Mouse (Mus musculus) embryonic facial prominence, embryonic 13.5 days (tissue): ENCODE results near the gene Aph1a. TPM values are rescaled to one million over a fixed set of nuclear protein-coding genes. Genes with fewer than 3 reads are reported as not detected.
"Not testable (repeated sequence)": the region's sequence is repeated elsewhere in the genome, so short reads cannot be mapped to it uniquely, and the experiment has no call there.

Experiments used
- ATAC-seq: fragments of 200-750 bp; cut with Nextera tagmentation; 2 replicates; pipeline ENCODE4 v1.8.0; 2017; ENCODE audit warnings: low read depth; ENCODE audit not compliant: insufficient number of reproducible peaks, insufficient read depth, low FRiP score, low TSS enrichment
- H3K27ac ChIP-seq: fragments of 300-500 bp; sonication (generic); 2 replicates; pipeline ENCODE4 v1.5.1; 2015; ENCODE audit warnings: moderate library complexity, mild to moderate bottlenecking, inconsistent platforms
- H3K27me3 ChIP-seq: fragments of 300-500 bp; sonication (generic); 2 replicates; pipeline ENCODE4 v1.6.1; 2015; ENCODE audit warnings: mild to moderate bottlenecking, inconsistent platforms
- H3K36me3 ChIP-seq: fragments of 300-500 bp; sonication (generic); 2 replicates; pipeline ENCODE4 v1.6.1; 2015; ENCODE audit warnings: mild to moderate bottlenecking, inconsistent platforms
- H3K4me1 ChIP-seq: fragments of 300-500 bp; sonication (generic); 2 replicates; pipeline ENCODE4 v1.6.1; 2015; ENCODE audit warnings: inconsistent platforms
- H3K4me2 ChIP-seq: fragments of 300-500 bp; sonication (generic); 2 replicates; pipeline ENCODE4 v1.6.1; 2015; ENCODE audit warnings: moderate library complexity, mild to moderate bottlenecking, inconsistent platforms
- H3K4me3 ChIP-seq: fragments of 300-500 bp; sonication (generic); 2 replicates; pipeline ENCODE4 v1.5.1; 2015; ENCODE audit warnings: mild to moderate bottlenecking, inconsistent platforms
- H3K9ac ChIP-seq: fragments of 300-500 bp; sonication (generic); 2 replicates; pipeline ENCODE4 v1.6.1; 2015; ENCODE audit warnings: mild to moderate bottlenecking, inconsistent platforms
- H3K9me3 ChIP-seq: fragments of 300-500 bp; sonication (generic); 2 replicates; pipeline ENCODE4 v1.6.1; 2016; ENCODE audit warnings: inconsistent platforms
- WGBS: fragments of 180-500 bp; shearing (Covaris S2); methylation state at CpG from one replicate; pipeline ENCODE4 v1.1.7; 2015; ENCODE audit warnings: mixed read lengths; 5-methylcytosine and 5-hydroxymethylcytosine counted together
- polyA plus RNA-seq: library from polyadenylated mRNA; unstranded; fragments of >200 nt; fragmentation: Nextera tagmentation; extraction: Ambion mirVana; gene quantifications from 2 replicates; pipeline ENCODE4 v1.2.1, GENCODE M21; 2015

Gene Aph1a
- 29.6 and 32.3 TPM in 2 replicates for polyA plus RNA-seq

GRCm38 (mm10) chr3:95893606-95894316 is at the start of gene Aph1a:
TSS of gene Aph1a (plus strand) at chr3:95893969.
- Histone ChIP-seq H3K9ac (peak within 1 kb of the TSS; percentile 83), H3K4me2 (peak within 1 kb of the TSS; percentile 83), H3K27ac (peak within 1 kb of the TSS; percentile 85), H3K4me3 (peak within 1 kb of the TSS; percentile 74), H3K4me1 (peaks cover 31% of the 10 kb centered on the region)
- not testable (repeated sequence) for H3K27me3 ChIP-seq, H3K36me3 ChIP-seq, H3K9me3 ChIP-seq
- peak; percentile 98 for ATAC-seq
- WGBS, result under 1% methylated on average over 31 of the region's 43 CpGs

GRCm38 (mm10) chr3:95850611-95851010 is 43.2 kb upstream of the Aph1a start:
- Histone ChIP-seq H3K9ac (no peak overlapping the region), H3K4me3 (no peak overlapping the region), H3K36me3 (peaks cover 75% of the 10 kb centered on the region), H3K4me2 (no peak overlapping the region), H3K9me3 (no peaks in the 10 kb centered on the region), H3K27me3 (no peaks in the 10 kb centered on the region), H3K4me1 (peaks cover 7% of the 10 kb centered on the region; the same call in 1 of the 2 replicates), H3K27ac (no peak overlapping the region)
- no peak for ATAC-seq
- WGBS, result 86% methylated on average over 4 of the region's 4 CpGs

GRCm38 (mm10) chr3:95851317-95851716 is 42.5 kb upstream of the Aph1a start:
- Histone ChIP-seq H3K27ac (no peak overlapping the region), H3K9ac (no peak overlapping the region), H3K4me2 (no peak overlapping the region), H3K27me3 (no peaks in the 10 kb centered on the region), H3K4me3 (no peak overlapping the region), H3K9me3 (no peaks in the 10 kb centered on the region), H3K36me3 (peaks cover 69% of the 10 kb centered on the region), H3K4me1 (peaks cover 7% of the 10 kb centered on the region; the same call in 1 of the 2 replicates)
- 96% methylated on average over 8 of the region's 8 CpGs for WGBS
- no peak for ATAC-seq

GRCm38 (mm10) chr3:95855502-95856089 is 38.2 kb upstream of the Aph1a start, which contains the start of gene Prpf3:
TSS of gene Prpf3 (minus strand) at chr3:95855885.
- WGBS, result under 1% methylated on average over 56 of the region's 56 CpGs

GRCm38 (mm10) chr3:95856115-95856514 is 37.7 kb upstream of the Aph1a start:
- WGBS, result 20% methylated on average over 7 of the region's 7 CpGs
- H3K4me3 ChIP-seq, result peak overlapping the region; percentile 82
- ATAC-seq, result no peak

More at GRCm38 (mm10) chr3:95855502-95856089, 38.2 kb upstream of the Aph1a start, which contains the start of gene Prpf3:
- Histone ChIP-seq H3K36me3 (peaks cover 26% of the 10 kb centered on the region), H3K4me1 (peaks cover 7% of the 10 kb centered on the region; the same call in 1 of the 2 replicates), H3K27me3 (no peaks in the 10 kb centered on the region), H3K4me2 (peak within 1 kb of the TSS; percentile 69), H3K9me3 (no peaks in the 10 kb centered on the region), H3K27ac (peak within 1 kb of the TSS; percentile 86), H3K9ac (peak within 1 kb of the TSS; percentile 90), H3K4me3 (peak within 1 kb of the TSS; percentile 82)
- ATAC-seq, result peak; percentile 94

GRCm38 (mm10) chr3:95857050-95857449 is 36.7 kb upstream of the Aph1a start:
- H3K9me3 ChIP-seq, ATAC-seq, H3K4me3 ChIP-seq, H3K4me1 ChIP-seq, H3K9ac ChIP-seq, H3K4me2 ChIP-seq, H3K27ac ChIP-seq, H3K27me3 ChIP-seq: not testable (repeated sequence)
- WGBS, result 82% methylated on average over 1 of the region's 1 CpGs
- H3K36me3 ChIP-seq, result peaks cover 17% of the 10 kb centered on the region

More at GRCm38 (mm10) chr3:95856115-95856514, 37.7 kb upstream of the Aph1a start:
- Histone ChIP-seq H3K4me1 (peaks cover 7% of the 10 kb centered on the region; the same call in 1 of the 2 replicates), H3K27ac (peak overlapping the region; percentile 86), H3K36me3 (peaks cover 21% of the 10 kb centered on the region), H3K27me3 (no peaks in the 10 kb centered on the region), H3K4me2 (peak overlapping the region; percentile 69), H3K9me3 (no peaks in the 10 kb centered on the region), H3K9ac (peak overlapping the region; percentile 90)

- H3K9ac ChIP-seq, H3K9me3 ChIP-seq, H3K4me1 ChIP-seq, H3K27me3 ChIP-seq, H3K4me2 ChIP-seq, ATAC-seq, H3K4me3 ChIP-seq, H3K27ac ChIP-seq: not testable (repeated sequence)
- H3K36me3 ChIP-seq, result peaks cover 12% of the 10 kb centered on the region
- WGBS, result 87% methylated on average over 3 of the region's 3 CpGs
Observed at GRCm38 (mm10) chr3:95858278-95858677, 35.5 kb upstream of the Aph1a start.

- no peaks in the 10 kb centered on the region for H3K9me3 ChIP-seq
- WGBS, result 81% methylated on average over 3 of the region's 3 CpGs
- ATAC-seq, result no peak
Observed at GRCm38 (mm10) chr3:95860323-95860722, 33.4 kb upstream of the Aph1a start.

GRCm38 (mm10) chr3:95861216-95861615 is 32.6 kb upstream of the Aph1a start:
- no peak overlapping the region for H3K27ac ChIP-seq
- H3K9ac ChIP-seq, result no peak overlapping the region
- ATAC-seq, result no peak
- H3K4me3 ChIP-seq, result no peak overlapping the region
- H3K4me1 ChIP-seq, result no peaks in the 10 kb centered on the region
- H3K27me3 ChIP-seq, result no peaks in the 10 kb centered on the region
- WGBS, result 83% methylated on average over 10 of the region's 10 CpGs
- no peaks in the 10 kb centered on the region for H3K9me3 ChIP-seq
- no peak overlapping the region for H3K4me2 ChIP-seq
- peaks cover 33% of the 10 kb centered on the region for H3K36me3 ChIP-seq

More at GRCm38 (mm10) chr3:95860323-95860722, 33.4 kb upstream of the Aph1a start:
- Histone ChIP-seq H3K4me1 (no peaks in the 10 kb centered on the region), H3K9ac (no peak overlapping the region), H3K4me2 (no peak overlapping the region), H3K36me3 (peaks cover 27% of the 10 kb centered on the region), H3K27ac (no peak overlapping the region), H3K4me3 (no peak overlapping the region), H3K27me3 (no peaks in the 10 kb centered on the region)

GRCm38 (mm10) chr3:95861796-95862195 is 32.0 kb upstream of the Aph1a start:
- Histone ChIP-seq H3K4me3 (no peak overlapping the region), H3K27ac (no peak overlapping the region), H3K27me3 (no peaks in the 10 kb centered on the region), H3K9me3 (no peaks in the 10 kb centered on the region), H3K4me1 (no peaks in the 10 kb centered on the region), H3K4me2 (no peak overlapping the region), H3K9ac (no peak overlapping the region), H3K36me3 (peaks cover 33% of the 10 kb centered on the region)
- 50% methylated on average over 2 of the region's 2 CpGs for WGBS
- no peak for ATAC-seq

- Histone ChIP-seq H3K4me3 (no peak overlapping the region), H3K27ac (no peak overlapping the region), H3K4me1 (no peaks in the 10 kb centered on the region), H3K9ac (no peak overlapping the region), H3K27me3 (no peaks in the 10 kb centered on the region), H3K4me2 (no peak overlapping the region), H3K36me3 (peaks cover 44% of the 10 kb centered on the region), H3K9me3 (no peaks in the 10 kb centered on the region)
- ATAC-seq, result no peak
- WGBS, result 80% methylated on average over 7 of the region's 7 CpGs
Observed at GRCm38 (mm10) chr3:95863578-95863977, 30.2 kb upstream of the Aph1a start.

- no peak overlapping the region for H3K4me3 ChIP-seq
- H3K27me3 ChIP-seq, result no peaks in the 10 kb centered on the region
- no peak overlapping the region for H3K27ac ChIP-seq
- H3K36me3 ChIP-seq, result peaks cover 55% of the 10 kb centered on the region
- no peak overlapping the region for H3K4me2 ChIP-seq
- WGBS, result 92% methylated on average over 5 of the region's 5 CpGs
- no peak for ATAC-seq
- H3K9me3 ChIP-seq, result no peaks in the 10 kb centered on the region
- H3K4me1 ChIP-seq, result peaks cover under 1% of the 10 kb centered on the region; the same call in 1 of the 2 replicates
- no peak overlapping the region for H3K9ac ChIP-seq
Observed at GRCm38 (mm10) chr3:95865050-95865449, 28.7 kb upstream of the Aph1a start.
